ENCODE assay signal across 8 mouse cellular contexts in the genomic region with DNA sequence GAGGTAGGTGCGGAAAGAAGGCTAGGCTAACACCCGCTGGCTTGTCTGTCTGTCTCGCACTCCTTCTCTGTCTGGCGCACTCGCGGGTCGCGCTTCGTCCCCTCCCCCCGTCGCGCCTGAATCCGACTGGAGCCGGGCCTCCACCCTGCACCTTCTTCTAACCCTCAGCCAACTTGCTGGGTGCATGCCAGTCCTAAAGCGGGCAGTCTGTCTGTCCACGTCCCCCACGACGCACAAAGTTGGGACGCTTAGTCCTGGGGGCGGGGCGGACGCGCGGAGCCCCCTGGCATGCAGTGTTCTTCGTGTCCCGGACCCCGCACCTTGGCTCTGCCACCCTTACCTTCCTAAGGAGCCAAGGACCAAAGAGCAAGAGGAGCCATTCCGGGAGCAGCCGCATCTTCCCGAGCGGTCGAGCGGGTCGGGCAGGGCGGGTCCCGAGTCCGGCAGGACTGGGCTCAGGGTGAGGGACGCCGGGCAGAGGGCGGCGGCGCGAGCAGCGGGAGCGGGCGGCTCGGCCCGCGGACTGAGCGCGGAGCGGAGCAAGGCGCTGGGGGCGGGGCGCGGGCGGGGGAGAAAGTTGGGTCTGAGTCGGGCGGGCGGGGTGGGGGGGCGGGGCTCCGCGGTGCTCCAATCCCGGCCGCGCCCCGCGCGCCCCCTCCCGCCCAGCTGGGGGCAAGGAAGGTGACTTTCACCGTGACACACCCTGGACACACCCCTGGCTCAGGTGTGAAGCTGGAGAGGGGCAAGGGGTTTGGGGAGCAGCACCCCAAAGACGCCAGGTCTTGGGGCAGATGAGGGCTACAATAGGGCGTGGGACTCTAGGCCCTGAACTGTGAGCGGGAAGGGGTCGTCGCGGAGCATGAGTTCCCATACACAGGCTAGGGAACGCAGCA. TPM values are rescaled to one million over a fixed set of nuclear protein-coding genes. Genes with fewer than 3 reads are reported as not detected.
DNase-seq lines count a peak whose midpoint lies in the region; ATAC-seq lines count a peak whose summit lies in the region.

A gene (minus strand): TSS at position 524 of the 893 bp plus-strand sequence.

- no peak for DNase-seq in heart, embryonic 10.5 days (ENCODE audit: low spot score)
- no peak for DNase-seq in heart, postnatal 10 days
- peak; percentile 54 for DNase-seq in NIH3T3 (ENCODE audit: low read depth)
- peak; percentile 65 for DNase-seq in limb, embryonic 10.5 days (ENCODE audit: low spot score)
- DNase-seq in urinary bladder, adult 2 months (ENCODE audit: low spot score) = no peak
- no peak for DNase-seq in layer of hippocampus, postnatal 36 days

- peaks cover 82% of the 10 kb centered on the region for H3K27me3 ChIP-seq in heart, embryonic 10.5 days (ENCODE audit: insufficient read depth, poor library complexity, severe bottlenecking)
- peaks cover 75% of the 10 kb centered on the region for H3K27me3 ChIP-seq in heart, embryonic 16.5 days (ENCODE audit: control insufficient read depth, insufficient read depth, low read length)
- peaks cover 79% of the 10 kb centered on the region for H3K27me3 ChIP-seq in limb, embryonic 10.5 days (ENCODE audit: low read depth, poor library complexity, severe bottlenecking)
- H3K27me3 ChIP-seq in neural tube, embryonic 15.5 days (replicated peaks) = 0 out of 2 replicates have a peak, but pooled peaks cover 2% of the 10 kb centered on the region

- no peaks in the 10 kb centered on the region for H3K9me3 ChIP-seq in heart, embryonic 10.5 days
- H3K9me3 ChIP-seq in heart, embryonic 16.5 days (replicated peaks; ENCODE audit: control insufficient read depth, low read length) = no peaks in the 10 kb centered on the region
- H3K9me3 ChIP-seq in limb, embryonic 10.5 days (replicated peaks) = no peaks in the 10 kb centered on the region
- no peaks in the 10 kb centered on the region for H3K9me3 ChIP-seq in neural tube, embryonic 15.5 days (replicated peaks)

- peaks cover 27% of the 10 kb centered on the region for H3K4me1 ChIP-seq in heart, embryonic 10.5 days
- peaks cover 14% of the 10 kb centered on the region for H3K4me1 ChIP-seq in heart, embryonic 16.5 days (ENCODE audit: control insufficient read depth, insufficient read depth, low read length)
- peaks cover 68% of the 10 kb centered on the region for H3K4me1 ChIP-seq in limb, embryonic 10.5 days
- H3K4me1 ChIP-seq in neural tube, embryonic 15.5 days = peaks cover 81% of the 10 kb centered on the region

- under 1% methylated on average over 67 of the region's 78 CpGs for WGBS in heart, embryonic 10.5 days
- WGBS in heart, embryonic 16.5 days = 1% methylated on average over 52 of the region's 78 CpGs
- under 1% methylated on average over 76 of the region's 78 CpGs for WGBS in limb, embryonic 10.5 days
- under 1% methylated on average over 71 of the region's 78 CpGs for WGBS in neural tube, embryonic 15.5 days

- H3K36me3 ChIP-seq in heart, embryonic 10.5 days = peaks cover 10% of the 10 kb centered on the region
- H3K36me3 ChIP-seq in heart, embryonic 16.5 days (ENCODE audit: control insufficient read depth, insufficient read depth) = no peaks in the 10 kb centered on the region
- peaks cover 16% of the 10 kb centered on the region for H3K36me3 ChIP-seq in limb, embryonic 10.5 days
- peaks cover 10% of the 10 kb centered on the region for H3K36me3 ChIP-seq in neural tube, embryonic 15.5 days

- no peak; the same call in 1 of the 2 replicates for ATAC-seq in heart, embryonic 16.5 days (replicated peaks; ENCODE audit: extremely low read depth, insufficient read depth, low FRiP score)
- ATAC-seq in neural tube, embryonic 15.5 days (ENCODE audit: low FRiP score) = peak; percentile 15; the same call in 1 of the 2 replicates

- intact Hi-C loops in heart, postnatal 10 days (cut with DNase I) = no loop called here

- H3K9ac ChIP-seq in heart, embryonic 16.5 days (ENCODE audit: low read length) = peak within 1 kb of the TSS; percentile 42
- H3K9ac ChIP-seq in neural tube, embryonic 15.5 days (replicated peaks) = peak within 1 kb of the TSS; percentile 66

- H3K4me2 ChIP-seq in heart, embryonic 16.5 days (ENCODE audit: low read depth, low read length) = peak within 1 kb of the TSS; percentile 80
- peak within 1 kb of the TSS; percentile 94 for H3K4me2 ChIP-seq in neural tube, embryonic 15.5 days

- H3K4me3 ChIP-seq in heart, embryonic 10.5 days = peak within 1 kb of the TSS; percentile 54
- H3K4me3 ChIP-seq in heart, embryonic 16.5 days (ENCODE audit: low read length) = peak within 1 kb of the TSS; percentile 52
- peak within 1 kb of the TSS; percentile 59 for H3K4me3 ChIP-seq in limb, embryonic 10.5 days
- peak within 1 kb of the TSS; percentile 60 for H3K4me3 ChIP-seq in neural tube, embryonic 15.5 days (replicated peaks)

- H3K27ac ChIP-seq in heart, embryonic 10.5 days = peak within 1 kb of the TSS; percentile 48; the same call in 1 of the 2 replicates
- no peak within 1 kb of the TSS for H3K27ac ChIP-seq in heart, embryonic 16.5 days (ENCODE audit: low read length)
- peak within 1 kb of the TSS; percentile 50 for H3K27ac ChIP-seq in limb, embryonic 10.5 days
- peak within 1 kb of the TSS; percentile 70 for H3K27ac ChIP-seq in neural tube, embryonic 15.5 days (replicated peaks)

RNA-seq across cellular contexts. Expression of the gene that starts here (rescaled TPM):
- polyA plus RNA-seq in heart, embryonic 10.5 days (2016; fragmentation: Nextera tagmentation; extraction: Ambion mirVana) = 0.16 and 0.33 TPM in 2 replicates
- 1 to 10 TPM; 1.3 to 1.8 TPM for total RNA-seq in heart, postnatal 10 days (2021)
- 1.2 and 1.4 TPM in 2 replicates for polyA plus RNA-seq in heart, embryonic 16.5 days (2015; fragmentation: Nextera tagmentation; extraction: Ambion mirVana)
- 0.54 and 1.0 TPM in 2 replicates for polyA plus RNA-seq in limb, embryonic 10.5 days (2016; fragmentation: Nextera tagmentation; extraction: Ambion mirVana)
- 80.4 and 102 TPM in 2 replicates for polyA plus RNA-seq in neural tube, embryonic 15.5 days (2015; fragmentation: Nextera tagmentation; extraction: Ambion mirVana)
- polyA plus RNA-seq in urinary bladder, adult 2 months (2012; rRNA removed) = 0.04 and 0.07 TPM in 2 replicates
- 1 to 10 TPM; 1.3 to 1.7 TPM for total RNA-seq in layer of hippocampus, postnatal 36 days (2021)

Comparison
In these comparisons a context has a peak if more than half of its experiments do, and no peak if none do; other contexts are left out.
1. RNA of the gene that starts here (polyA plus RNA-seq): 80.4 to 102 TPM in neural tube, embryonic 15.5 days; 1.2 to 1.4 TPM in heart, embryonic 16.5 days, 0.54 to 1.0 TPM in limb, embryonic 10.5 days, 0.16 to 0.33 TPM in heart, embryonic 10.5 days and 0.04 to 0.07 TPM in urinary bladder, adult 2 months; every median in the first group is over 10 times any median in the second.
2. DNase-seq: peak in NIH3T3 (single experiment) and limb, embryonic 10.5 days (single experiment); none in heart, embryonic 10.5 days (single experiment), heart, postnatal 10 days (0 of 2), urinary bladder, adult 2 months (single experiment) and layer of hippocampus, postnatal 36 days (0 of 2).
3. Peak in every context shown above with its lines, with median percentiles within 50 percentile points of each other: H3K4me3 ChIP-seq.